23 mouse cellular contexts compared by ENCODE assay signal in genomic region chr10:52926330-52926729, GRCm38 (mm10).
A peak's percentile ranks its signal among the peaks of the same experiment; 100 is the strongest.
DNase-seq lines count a peak whose midpoint lies in the region; ATAC-seq and TF ChIP-seq lines count a peak whose summit lies in the region.
"Had no signal": no experiment of that assay in that cellular context is flagged by ENCODE, and none has a peak within 500 bp of the region (broad histone marks: within the 10 kb centered on the region; RNA-seq: fewer than 3 reads in every experiment).

No protein-coding gene starts in this region.

- peak; percentile 48 for ATAC-seq in forebrain, embryonic 15.5 days (replicated peaks)
- ATAC-seq: inflammation-experienced regulatory T-cells, adult 6 months; Patski had no signal

- no peak for TF ChIP-seq CTCF in left cerebral cortex, adult 2 months (IDR thresholded peaks at IDR 0.05)
- no peak for TF ChIP-seq CTCF in thymus, adult 2 months (IDR thresholded peaks at IDR 0.05; ENCODE audit: borderline replicate concordance, control insufficient read depth, extremely low read depth, insufficient read depth, low read length, poor library complexity)

- 0 out of 2 replicates have a peak, but pooled peaks cover 3% of the 10 kb centered on the region for H3K4me1 ChIP-seq in forebrain, embryonic 15.5 days
- H3K4me1 ChIP-seq in forebrain, embryonic 10.5 days = no peaks in the 10 kb centered on the region
- no peaks in the 10 kb centered on the region for H3K4me1 ChIP-seq in thymus, adult 2 months (replicated peaks; ENCODE audit: control insufficient read depth, insufficient read depth, low read length)
- H3K4me1 ChIP-seq: embryonic facial prominence, embryonic 13.5 days; heart, embryonic 12.5 days; hindbrain, embryonic 15.5 days; limb, embryonic 13.5 days; lung, embryonic 15.5 days; neural tube, embryonic 12.5 days had no signal

- no peak overlapping the region for H3K4me3 ChIP-seq in forebrain, embryonic 15.5 days
- H3K4me3 ChIP-seq in forebrain, embryonic 10.5 days = no peak overlapping the region
- H3K4me3 ChIP-seq in left cerebral cortex, adult 2 months = no peak overlapping the region
- no peak overlapping the region for H3K4me3 ChIP-seq in thymus, adult 2 months (ENCODE audit: control insufficient read depth, insufficient read depth, low read length)
- H3K4me3 ChIP-seq: embryonic facial prominence, embryonic 13.5 days; heart, adult 2 months; heart, embryonic 12.5 days; hindbrain, embryonic 15.5 days; limb, embryonic 13.5 days; lung, embryonic 15.5 days; myocyte; neural tube, embryonic 12.5 days had no signal

- no peak overlapping the region for H3K4me2 ChIP-seq in forebrain, embryonic 15.5 days (replicated peaks)
- H3K4me2 ChIP-seq: embryonic facial prominence, embryonic 13.5 days; heart, embryonic 12.5 days; hindbrain, embryonic 15.5 days; limb, embryonic 13.5 days; liver, embryonic 11.5 days; lung, embryonic 15.5 days; neural tube, embryonic 12.5 days had no signal

- intact Hi-C loops in left cerebral cortex, adult 2 months (cut with DNase I) = loop anchor here (1.0 kb wide), 1 partner anchor 57 kb away; no protein-coding TSS in a partner anchor

- H3K9ac ChIP-seq in forebrain, embryonic 15.5 days (replicated peaks) = no peak overlapping the region
- H3K9ac ChIP-seq: embryonic facial prominence, embryonic 13.5 days; heart, embryonic 12.5 days; hindbrain, embryonic 15.5 days; limb, embryonic 13.5 days; lung, embryonic 15.5 days; neural tube, embryonic 12.5 days had no signal

- no peak for TF ChIP-seq POLR2A in thymus, adult 2 months (IDR thresholded peaks at IDR 0.05; ENCODE audit: control insufficient read depth, extremely low read depth, insufficient read depth, low read length, poor library complexity)

- H3K27me3 ChIP-seq in forebrain, embryonic 15.5 days = no peaks in the 10 kb centered on the region
- H3K27me3 ChIP-seq in forebrain, embryonic 10.5 days (ENCODE audit: poor library complexity, severe bottlenecking) = no peaks in the 10 kb centered on the region
- no peaks in the 10 kb centered on the region for H3K27me3 ChIP-seq in thymus, adult 2 months (ENCODE audit: control insufficient read depth, insufficient read depth, low read length)
- H3K27me3 ChIP-seq: embryonic facial prominence, embryonic 13.5 days; heart, embryonic 12.5 days; hindbrain, embryonic 15.5 days; limb, embryonic 13.5 days; lung, embryonic 15.5 days; neural tube, embryonic 12.5 days; Patski had no signal

- H3K36me3 ChIP-seq in forebrain, embryonic 15.5 days = no peaks in the 10 kb centered on the region
- H3K36me3 ChIP-seq in forebrain, embryonic 10.5 days (replicated peaks) = no peaks in the 10 kb centered on the region
- no peaks in the 10 kb centered on the region for H3K36me3 ChIP-seq in thymus, adult 2 months (ENCODE audit: control insufficient read depth, insufficient read depth, low read length)
- H3K36me3 ChIP-seq: embryonic facial prominence, embryonic 13.5 days; heart, embryonic 12.5 days; hindbrain, embryonic 15.5 days; limb, embryonic 13.5 days; lung, embryonic 15.5 days; neural tube, embryonic 12.5 days had no signal

- no peak for DNase-seq in forebrain, embryonic 10.5 days (ENCODE audit: extremely low spot score, low spot score)
- DNase-seq in left cerebral cortex, adult 2 months (ENCODE audit: extremely low spot score in 1 of 2, low spot score in 2 of 2) = no peak
- DNase-seq in left cerebral cortex, adult 8-10 months (ENCODE audit: low spot score in 2 of 2) = no peak
- DNase-seq in right cerebral cortex, adult 18-20 months = peak; percentile 17
- no peak for DNase-seq in right cerebral cortex, postnatal 25 days
- no peak for DNase-seq in thymus, adult 2 months
- DNase-seq: adrenal gland, postnatal 10 days; cerebellum, adult 11-12 months; cerebellum, postnatal 10 days; heart, adult 2 months; kidney, adult 11 months; kidney, postnatal 14 days had no signal

- 65% methylated on average over 3 of the region's 3 CpGs for WGBS in forebrain, embryonic 15.5 days
- WGBS in forebrain, embryonic 10.5 days = 92% methylated on average over 3 of the region's 3 CpGs
- WGBS in thymus, adult 2 months = 97% methylated on average over 3 of the region's 3 CpGs

- peak overlapping the region; percentile 64 for H3K27ac ChIP-seq in forebrain, embryonic 15.5 days (replicated peaks)
- no peak overlapping the region for H3K27ac ChIP-seq in forebrain, embryonic 10.5 days
- H3K27ac ChIP-seq in left cerebral cortex, adult 2 months = peak overlapping the region; percentile 58; the same call in 1 of the 2 replicates
- H3K27ac ChIP-seq in thymus, adult 2 months (ENCODE audit: control insufficient read depth, insufficient read depth, low read length) = no peak overlapping the region
- H3K27ac ChIP-seq: embryonic facial prominence, embryonic 13.5 days; heart, adult 2 months; hindbrain, embryonic 15.5 days; limb, embryonic 13.5 days; lung, embryonic 15.5 days; neural tube, embryonic 12.5 days had no signal

- no peaks in the 10 kb centered on the region for H3K9me3 ChIP-seq in forebrain, embryonic 15.5 days
- H3K9me3 ChIP-seq in forebrain, embryonic 10.5 days = no peaks in the 10 kb centered on the region
- H3K9me3 ChIP-seq: embryonic facial prominence, embryonic 13.5 days; heart, embryonic 12.5 days; hindbrain, embryonic 15.5 days; limb, embryonic 13.5 days; lung, embryonic 15.5 days; neural tube, embryonic 12.5 days had no signal

Comparison
In these comparisons a context has a peak if more than half of its experiments do, and no peak if none do; other contexts are left out.
1. H3K27ac ChIP-seq: peak in forebrain, embryonic 15.5 days (single experiment) and left cerebral cortex, adult 2 months (single experiment); none in forebrain, embryonic 10.5 days (single experiment) and thymus, adult 2 months (single experiment).